Mouse (Mus musculus) kidney, embryonic 16.5 days (tissue): ENCODE measurements around the gene Pou2f1. TPM values are rescaled to one million over a fixed set of nuclear protein-coding genes. Genes with fewer than 3 reads are reported as not detected.

Source experiments
- ATAC-seq: fragments of 200-750 bp; cut with Nextera tagmentation; 2 replicates; pipeline ENCODE4 v1.8.0; 2017; ENCODE audit warnings: moderate TSS enrichment; ENCODE audit not compliant: low FRiP score, low TSS enrichment
- H3K27ac ChIP-seq: fragments of 300-500 bp; sonication (generic); 2 replicates; pipeline ENCODE4 v1.5.1; 2014; ENCODE audit warnings: low read length
- H3K27me3 ChIP-seq: fragments of 300-500 bp; sonication (generic); 2 replicates; pipeline ENCODE4 v1.6.1; 2014; ENCODE audit warnings: low read length, control low read depth, mixed read lengths; ENCODE audit not compliant: insufficient read depth
- H3K36me3 ChIP-seq: fragments of 300-500 bp; sonication (generic); 2 replicates; pipeline ENCODE4 v1.6.1; 2014; ENCODE audit warnings: low read length, control low read depth, mixed read lengths; ENCODE audit not compliant: insufficient read depth
- H3K4me1 ChIP-seq: fragments of 300-500 bp; sonication (generic); 2 replicates; pipeline ENCODE4 v1.6.1; 2014; ENCODE audit warnings: low read length, control low read depth, mixed read lengths; ENCODE audit not compliant: insufficient read depth
- H3K4me2 ChIP-seq: fragments of 300-500 bp; sonication (generic); replicated peaks from 2 replicates; pipeline ENCODE4 v1.6.1; 2014; ENCODE audit warnings: low read depth, low read length
- H3K4me3 ChIP-seq: fragments of 300-500 bp; sonication (generic); 2 replicates; pipeline ENCODE4 v1.5.1; 2014; ENCODE audit warnings: mild to moderate bottlenecking, low read length
- H3K9ac ChIP-seq: fragments of 300-500 bp; sonication (generic); replicated peaks from 2 replicates; pipeline ENCODE4 v1.6.1; 2014; ENCODE audit warnings: low read length
- H3K9me3 ChIP-seq: fragments of 300-500 bp; sonication (generic); 2 replicates; pipeline ENCODE4 v1.6.1; 2016; ENCODE audit warnings: low read length, control low read depth
- WGBS: fragments of 180-500 bp; shearing (Covaris S2); extraction: QIAGEN DNeasy Blood & Tissue Kit; methylation state at CpG from one replicate; pipeline ENCODE4 v1.1.7; 2014; 5-methylcytosine and 5-hydroxymethylcytosine counted together
- polyA plus RNA-seq: library from polyadenylated mRNA; unstranded; fragments of >200 nt; fragmentation: Nextera tagmentation; extraction: Ambion mirVana; gene quantifications from 2 replicates; pipeline ENCODE4 v1.2.1, GENCODE M21; 2015

The Pou2f1 gene
- polyA plus RNA-seq, 1 experiment from 2014 or later: 14.0 TPM

- Histone ChIP-seq H3K4me1 (no peaks in the 10 kb centered on the region), H3K9me3 (no peaks in the 10 kb centered on the region), H3K27me3 (no peaks in the 10 kb centered on the region), H3K27ac (no peak overlapping the region), H3K9ac (no peak overlapping the region), H3K4me2 (no peak overlapping the region), H3K4me3 (no peak overlapping the region), H3K36me3 (no peaks in the 10 kb centered on the region)
- WGBS: 89% methylated on average over 5 of the region's 5 CpGs
- ATAC-seq: no peak
These were observed 36.1 kb downstream of the Pou2f1 start for GRCm38 (mm10) chr1:165966156-165966914.

GRCm38 (mm10) chr1:165961676-165962364 lies 40.7 kb downstream of the Pou2f1 start:
- Histone ChIP-seq H3K27me3 (no peaks in the 10 kb centered on the region), H3K9me3 (no peaks in the 10 kb centered on the region), H3K4me1 (no peaks in the 10 kb centered on the region), H3K4me3 (no peak overlapping the region), H3K36me3 (no peaks in the 10 kb centered on the region), H3K9ac (no peak overlapping the region), H3K27ac (no peak overlapping the region), H3K4me2 (no peak overlapping the region)
- WGBS: 68% methylated on average over 6 of the region's 6 CpGs
- ATAC-seq: no peak

GRCm38 (mm10) chr1:165958159-165958558 lies 44.3 kb downstream of the Pou2f1 start:
- Histone ChIP-seq H3K27ac (no peak overlapping the region), H3K4me3 (no peak overlapping the region), H3K4me1 (no peaks in the 10 kb centered on the region), H3K9me3 (no peaks in the 10 kb centered on the region), H3K36me3 (no peaks in the 10 kb centered on the region), H3K4me2 (no peak overlapping the region), H3K27me3 (no peaks in the 10 kb centered on the region), H3K9ac (no peak overlapping the region)
- no peak for ATAC-seq

GRCm38 (mm10) chr1:165948214-165948813 lies 54.2 kb downstream of the Pou2f1 start:
- WGBS: 75% methylated on average over 2 of the region's 2 CpGs
- no peak overlapping the region for H3K9ac ChIP-seq

GRCm38 (mm10) chr1:165943270-165943669 lies 59.2 kb downstream of the Pou2f1 start:
- H3K9ac ChIP-seq: no peak overlapping the region
- ATAC-seq: no peak
- no peak overlapping the region for H3K4me3 ChIP-seq
- no peaks in the 10 kb centered on the region for H3K4me1 ChIP-seq
- no peak overlapping the region for H3K27ac ChIP-seq
- H3K27me3 ChIP-seq: no peaks in the 10 kb centered on the region
- H3K36me3 ChIP-seq: no peaks in the 10 kb centered on the region
- H3K9me3 ChIP-seq: no peaks in the 10 kb centered on the region
- 96% methylated on average over 1 of the region's 1 CpGs for WGBS
- no peak overlapping the region for H3K4me2 ChIP-seq

More at GRCm38 (mm10) chr1:165948214-165948813, 54.2 kb downstream of the Pou2f1 start:
- H3K27ac ChIP-seq: no peak overlapping the region
- H3K36me3 ChIP-seq: no peaks in the 10 kb centered on the region
- H3K4me3 ChIP-seq: no peak overlapping the region
- no peak for ATAC-seq
- no peaks in the 10 kb centered on the region for H3K9me3 ChIP-seq
- H3K4me2 ChIP-seq: no peak overlapping the region
- no peaks in the 10 kb centered on the region for H3K27me3 ChIP-seq
- no peaks in the 10 kb centered on the region for H3K4me1 ChIP-seq

- Histone ChIP-seq H3K4me2 (no peak overlapping the region), H3K36me3 (no peaks in the 10 kb centered on the region), H3K27ac (no peak overlapping the region), H3K27me3 (no peaks in the 10 kb centered on the region), H3K4me1 (no peaks in the 10 kb centered on the region; the same call in 1 of the 2 replicates), H3K9me3 (no peaks in the 10 kb centered on the region), H3K4me3 (no peak overlapping the region), H3K9ac (no peak overlapping the region)
- WGBS: 93% methylated on average over 2 of the region's 2 CpGs
- ATAC-seq: no peak
These were observed 67.0 kb downstream of the Pou2f1 start for GRCm38 (mm10) chr1:165935466-165935818.

GRCm38 (mm10) chr1:165934648-165935465 lies 67.6 kb downstream of the Pou2f1 start:
- H3K9ac ChIP-seq: no peak overlapping the region
- ATAC-seq: no peak
- H3K4me3 ChIP-seq: no peak overlapping the region
- no peak overlapping the region for H3K4me2 ChIP-seq
- H3K4me1 ChIP-seq: no peaks in the 10 kb centered on the region; the same call in 1 of the 2 replicates
- 67% methylated on average over 7 of the region's 7 CpGs for WGBS
- H3K36me3 ChIP-seq: no peaks in the 10 kb centered on the region
- H3K27me3 ChIP-seq: no peaks in the 10 kb centered on the region
- H3K27ac ChIP-seq: no peak overlapping the region
- no peaks in the 10 kb centered on the region for H3K9me3 ChIP-seq

- Histone ChIP-seq H3K36me3 (no peaks in the 10 kb centered on the region), H3K27ac (no peak overlapping the region), H3K9ac (no peak overlapping the region), H3K4me1 (no peaks in the 10 kb centered on the region; the same call in 1 of the 2 replicates), H3K9me3 (no peaks in the 10 kb centered on the region), H3K27me3 (no peaks in the 10 kb centered on the region), H3K4me3 (no peak overlapping the region), H3K4me2 (no peak overlapping the region)
- whole genome bisulfite sequencing: 46% methylated on average over 5 of the region's 5 CpGs
- no peak for ATAC-seq
These were observed 68.4 kb downstream of the Pou2f1 start for GRCm38 (mm10) chr1:165933915-165934647.

- ATAC-seq: no peak
- Histone ChIP-seq H3K4me3 (no peak overlapping the region), H3K36me3 (no peaks in the 10 kb centered on the region), H3K4me2 (no peak overlapping the region), H3K4me1 (no peaks in the 10 kb centered on the region; the same call in 1 of the 2 replicates), H3K9ac (no peak overlapping the region), H3K27ac (no peak overlapping the region), H3K27me3 (no peaks in the 10 kb centered on the region), H3K9me3 (no peaks in the 10 kb centered on the region)
- 93% methylated on average over 2 of the region's 2 CpGs for WGBS
These were observed 69.6 kb downstream of the Pou2f1 start for GRCm38 (mm10) chr1:165932842-165933241.
